Mouse (Mus musculus) brown adipose tissue, adult 24 weeks (tissue): ENCODE results near the gene Klhl36. TPM values are rescaled to one million over a fixed set of nuclear protein-coding genes. Genes with fewer than 3 reads are reported as not detected.

Experiments used
- H3K27ac ChIP-seq: fragments of 200-500 bp; replicated peaks from 2 replicates; pipeline ENCODE4 v1.5.1; 2012; ENCODE audit warnings: low read depth, mild to moderate bottlenecking, low read length
- H3K4me1 ChIP-seq: fragments of 200-500 bp; 2 replicates; pipeline ENCODE4 v1.6.1; 2012; ENCODE audit warnings: low read length, mixed read lengths; ENCODE audit not compliant: control insufficient read depth, insufficient read depth, insufficient read length
- H3K4me3 ChIP-seq: fragments of 200-500 bp; 2 replicates; pipeline ENCODE4 v1.5.1; 2012; ENCODE audit warnings: low read depth, mild to moderate bottlenecking, low read length, moderate library complexity; ENCODE audit not compliant: insufficient read depth
- polyA plus RNA-seq: library from polyadenylated mRNA; stranded (reverse); fragments of >200 nt; gene quantifications from 2 replicates; pipeline ENCODE4 v1.2.4, GENCODE M21; 2012; ENCODE audit not compliant: missing spikeins, insufficient read depth, insufficient read length

Klhl36 gene
- polyA plus RNA-seq = 2.7 and 4.0 TPM in 2 replicates

DNA sequence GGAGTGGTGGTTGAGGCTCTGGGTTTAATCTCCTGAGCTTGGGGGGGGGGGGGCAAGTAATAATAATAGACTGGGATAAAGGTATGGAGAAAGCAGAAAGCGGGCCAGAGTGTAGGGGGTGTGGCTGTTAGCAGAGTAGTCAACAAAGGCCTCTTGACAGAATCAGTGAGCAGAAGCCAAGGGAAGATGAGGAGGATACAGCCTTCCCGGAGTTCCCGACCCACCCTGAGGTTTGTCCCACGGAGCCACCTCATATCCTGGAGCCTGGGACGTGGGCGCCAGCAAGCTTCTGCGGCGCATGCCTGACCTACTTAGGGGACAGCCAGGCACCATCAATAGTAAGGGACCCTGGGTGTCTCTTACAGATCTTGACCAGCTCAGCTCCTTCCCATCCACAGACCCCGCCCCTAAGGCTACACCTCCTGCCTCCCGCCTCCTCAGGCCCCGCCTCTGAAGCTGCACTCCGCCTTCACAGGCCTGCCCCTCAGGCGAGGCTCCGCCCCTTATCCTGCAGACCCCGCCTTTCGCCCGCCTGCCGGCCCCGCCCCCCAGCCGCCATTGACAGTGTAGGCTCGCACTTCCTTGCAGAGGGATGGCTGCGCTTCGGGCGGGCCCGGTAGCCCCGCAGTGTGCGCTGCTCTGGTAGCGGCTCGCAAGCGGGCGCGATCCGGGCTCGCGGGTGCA, at the start of gene Klhl36:
Gene Klhl36, plus strand, starts transcription at position 561 of the 684 bp plus-strand sequence.
- Histone ChIP-seq H3K4me3 (peak within 1 kb of the TSS; percentile 83), H3K27ac (no peak within 1 kb of the TSS), H3K4me1 (no peaks in the 10 kb centered on the region)

DNA sequence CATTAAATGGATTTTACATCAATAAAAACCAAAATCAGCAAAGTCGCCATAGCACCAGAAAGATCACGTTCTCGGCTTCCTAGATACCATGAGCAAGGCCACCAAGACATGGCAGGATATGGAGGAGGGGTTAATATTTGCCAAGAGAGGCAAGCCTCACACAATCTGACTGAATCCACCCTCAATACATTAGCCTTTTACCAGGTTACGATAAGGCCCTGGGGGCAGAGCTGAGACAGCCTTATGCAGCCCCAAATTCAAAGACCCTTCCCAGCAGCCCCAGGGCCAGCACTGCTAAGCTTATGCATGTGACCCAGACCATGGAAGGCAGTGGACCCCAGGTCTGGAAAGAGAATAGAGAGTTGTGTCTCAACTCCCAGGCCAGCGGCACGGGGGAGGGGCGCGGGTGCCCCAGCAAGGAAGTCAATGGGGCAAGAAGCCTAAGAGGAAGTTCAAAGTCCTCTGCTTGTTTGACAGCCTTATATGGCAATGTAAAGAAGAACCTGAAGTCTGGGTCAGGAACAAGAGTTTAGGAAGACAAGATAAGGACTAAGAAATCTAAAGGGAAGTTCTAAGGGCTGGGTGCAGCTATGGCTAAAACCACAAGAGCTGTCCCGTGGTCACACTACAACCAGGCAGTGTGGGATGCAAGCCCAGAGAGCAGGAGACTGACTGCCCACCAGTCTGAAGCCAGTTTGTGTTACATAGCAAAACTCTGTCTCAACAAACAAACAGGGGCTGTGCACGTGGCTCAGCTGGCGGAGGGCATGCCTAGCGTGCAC, 49.2 kb upstream of the Klhl36 start:
- Histone ChIP-seq H3K4me1 (no peaks in the 10 kb centered on the region), H3K27ac (peak overlapping the region; percentile 38), H3K4me3 (no peak overlapping the region)

DNA sequence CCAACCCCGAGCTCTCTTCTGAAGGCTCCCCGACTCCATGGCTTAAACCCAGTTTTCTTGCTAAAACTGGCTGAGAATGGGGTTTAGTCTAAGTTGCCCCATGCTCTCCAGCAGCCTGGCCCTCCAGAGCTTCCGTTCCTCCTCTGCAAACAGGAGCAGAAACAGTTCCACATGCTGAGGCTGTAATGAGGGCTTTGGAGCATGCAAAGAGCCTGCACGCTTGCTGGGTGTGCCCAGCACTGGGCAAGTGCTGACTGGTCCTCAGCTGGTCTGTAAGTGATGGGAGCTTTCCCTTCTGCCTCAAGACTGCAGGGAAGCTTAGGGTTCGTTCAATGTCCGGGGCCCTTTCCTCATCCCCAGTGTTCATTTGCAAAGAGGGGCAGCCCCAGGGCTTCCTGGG, 45.8 kb upstream of the Klhl36 start:
- no peak overlapping the region for H3K4me3 ChIP-seq
- H3K4me1 ChIP-seq = no peaks in the 10 kb centered on the region
- H3K27ac ChIP-seq = no peak overlapping the region

DNA sequence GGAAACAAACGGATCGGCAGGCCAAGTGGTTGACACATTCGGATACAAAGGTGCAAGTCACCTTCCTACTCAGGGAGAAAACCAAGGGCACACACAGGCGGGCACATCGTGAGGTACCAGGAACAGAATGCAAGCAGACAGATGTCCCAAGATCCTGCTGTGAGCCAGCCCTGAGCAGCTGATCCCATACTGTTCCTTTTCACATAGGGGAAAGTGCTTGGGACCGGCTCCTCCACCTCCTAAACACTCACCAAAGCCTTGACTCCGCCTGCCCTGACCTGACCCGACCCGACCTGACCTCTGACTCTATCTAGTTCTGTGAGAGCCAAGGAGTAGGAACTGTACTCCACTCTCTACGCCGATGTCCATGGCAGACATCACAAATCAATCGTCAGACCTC, 44.6 kb upstream of the Klhl36 start:
- no peak overlapping the region for H3K4me3 ChIP-seq
- no peak overlapping the region for H3K27ac ChIP-seq
- no peaks in the 10 kb centered on the region for H3K4me1 ChIP-seq

GRCm38 (mm10) chr8:119819316-119819715, 42.8 kb upstream of the Klhl36 start:
- Histone ChIP-seq H3K27ac (no peak overlapping the region), H3K4me1 (no peaks in the 10 kb centered on the region), H3K4me3 (no peak overlapping the region)

- no peaks in the 10 kb centered on the region; the same call in 1 of the 2 replicates for H3K4me1 ChIP-seq
- H3K27ac ChIP-seq = no peak overlapping the region
- no peak overlapping the region for H3K4me3 ChIP-seq
These were observed 42.1 kb upstream of the Klhl36 start for GRCm38 (mm10) chr8:119819976-119820375.

- no peak overlapping the region for H3K4me3 ChIP-seq
- no peak overlapping the region for H3K27ac ChIP-seq
- H3K4me1 ChIP-seq = peaks cover 4% of the 10 kb centered on the region
These were observed 40.4 kb upstream of the Klhl36 start for GRCm38 (mm10) chr8:119821691-119822090.

DNA sequence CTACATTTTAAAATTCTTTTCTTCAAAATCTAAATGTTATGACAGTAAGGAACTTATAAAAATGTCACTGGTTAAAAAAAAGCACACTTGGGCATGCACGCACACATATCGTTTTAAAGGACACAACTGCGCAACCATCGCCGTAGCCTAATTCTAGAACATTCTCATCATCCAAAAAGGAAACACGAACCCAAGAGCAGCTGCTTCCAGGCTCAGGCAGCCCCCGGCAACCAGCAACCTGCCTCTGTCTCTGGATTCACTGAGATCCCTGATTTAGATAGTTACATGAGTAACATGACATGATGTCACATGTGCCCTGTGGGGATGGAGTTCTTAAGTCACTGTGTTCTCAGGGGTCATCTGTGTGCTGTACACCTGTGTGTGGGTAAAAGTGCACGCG, 38.8 kb upstream of the Klhl36 start:
- Histone ChIP-seq H3K27ac (no peak overlapping the region), H3K4me1 (peaks cover 4% of the 10 kb centered on the region), H3K4me3 (no peak overlapping the region)

- peaks cover 4% of the 10 kb centered on the region for H3K4me1 ChIP-seq
- H3K27ac ChIP-seq = no peak overlapping the region
- H3K4me3 ChIP-seq = no peak overlapping the region
These were observed 38.0 kb upstream of the Klhl36 start for GRCm38 (mm10) chr8:119824100-119824499.

- peak overlapping the region; percentile 84 for H3K27ac ChIP-seq
- no peak overlapping the region for H3K4me3 ChIP-seq
- peaks cover 4% of the 10 kb centered on the region for H3K4me1 ChIP-seq
These were observed 37.2 kb upstream of the Klhl36 start for GRCm38 (mm10) chr8:119824809-119825273.

DNA sequence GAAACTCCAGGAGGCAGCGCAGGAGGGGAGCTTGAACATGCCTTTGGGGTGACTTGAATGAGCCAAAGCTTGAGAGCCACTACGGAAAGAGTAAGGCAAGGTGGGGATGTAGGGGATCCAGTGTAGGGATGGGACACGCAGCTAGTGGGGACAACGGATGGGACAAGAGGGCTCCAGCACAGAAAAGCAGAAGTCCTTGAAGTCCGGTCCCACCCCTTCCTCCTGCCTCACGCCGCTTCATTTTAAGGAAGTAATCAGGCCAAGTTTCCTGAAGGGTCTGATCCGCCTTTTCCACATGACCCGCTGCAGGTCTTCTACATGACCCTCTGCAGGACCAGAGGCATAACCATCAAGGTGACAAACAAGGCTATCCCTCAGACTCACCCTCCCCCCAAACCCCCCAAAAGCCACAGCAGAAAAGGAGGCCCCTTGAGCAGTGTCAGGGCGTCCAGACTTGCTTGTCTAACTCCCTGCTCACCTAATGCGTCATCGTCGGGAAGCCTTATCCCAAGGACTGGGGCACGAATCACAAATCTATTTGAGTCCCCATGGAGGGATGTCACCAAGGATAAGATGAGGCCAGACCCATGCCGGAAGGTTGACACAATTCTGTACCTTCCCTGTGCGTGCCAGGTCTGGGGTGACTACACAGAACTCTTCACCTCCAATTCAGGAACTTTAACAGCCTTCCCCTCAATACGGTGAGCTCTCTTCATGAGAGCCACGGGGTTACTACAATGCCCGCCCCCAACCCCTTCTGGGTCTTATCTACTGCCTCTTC, 35.9 kb upstream of the Klhl36 start:
- H3K4me1 ChIP-seq = peaks cover 5% of the 10 kb centered on the region
- H3K27ac ChIP-seq = peak overlapping the region; percentile 84
- H3K4me3 ChIP-seq = no peak overlapping the region

DNA sequence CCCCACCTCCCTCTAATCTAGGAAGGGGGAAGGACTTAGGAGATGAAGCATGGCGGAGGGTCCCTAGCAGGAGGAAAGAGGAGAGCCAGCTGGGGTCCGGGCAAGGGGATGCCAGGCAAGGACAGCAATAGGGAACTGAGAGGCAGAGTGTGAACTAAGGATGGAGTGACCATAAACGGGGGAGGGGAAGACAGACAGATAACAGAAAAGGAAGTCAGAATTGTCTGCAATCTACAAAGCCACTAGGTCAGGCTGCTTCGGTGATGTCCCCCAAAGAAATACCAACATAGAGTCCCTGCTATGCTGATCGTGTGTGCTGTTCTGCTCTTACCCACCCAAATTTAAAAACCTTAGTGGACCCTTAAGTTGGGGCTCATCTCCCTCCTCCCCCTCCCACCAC, 35.1 kb upstream of the Klhl36 start:
- H3K4me3 ChIP-seq = no peak overlapping the region
- H3K4me1 ChIP-seq = peaks cover 13% of the 10 kb centered on the region
- peak overlapping the region; percentile 41; the same call in 1 of the 2 replicates for H3K27ac ChIP-seq

- Histone ChIP-seq H3K4me3 (no peak overlapping the region), H3K27ac (no peak overlapping the region), H3K4me1 (peaks cover 18% of the 10 kb centered on the region)
These were observed 34.3 kb upstream of the Klhl36 start for GRCm38 (mm10) chr8:119827721-119828153.

DNA sequence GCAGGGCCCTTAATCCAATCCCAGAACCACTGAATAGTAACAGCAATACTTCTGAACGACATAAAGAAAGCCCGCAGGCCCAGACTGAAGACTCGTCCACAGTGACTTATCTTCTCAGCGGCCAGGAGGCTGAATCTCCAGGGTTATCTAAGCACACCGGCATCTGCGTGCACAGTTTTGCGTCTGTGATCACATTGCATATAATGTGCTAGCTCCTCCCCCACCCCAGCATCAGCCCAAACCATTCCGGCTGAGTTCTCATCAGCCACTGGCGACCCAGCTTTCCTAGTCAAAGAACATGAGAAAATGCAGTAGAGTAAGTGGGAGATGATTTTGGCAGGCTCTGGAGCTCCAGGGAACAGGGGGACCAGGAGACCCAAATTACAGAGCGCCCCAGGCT, 33.1 kb upstream of the Klhl36 start:
- Histone ChIP-seq H3K4me1 (peaks cover 18% of the 10 kb centered on the region), H3K27ac (no peak overlapping the region), H3K4me3 (no peak overlapping the region)

- H3K27ac ChIP-seq = no peak overlapping the region
- H3K4me1 ChIP-seq = peaks cover 18% of the 10 kb centered on the region
- no peak overlapping the region for H3K4me3 ChIP-seq
These were observed 32.6 kb upstream of the Klhl36 start for GRCm38 (mm10) chr8:119829420-119829819.
